Mouse (Mus musculus): ENCODE results near the gene Ctnna3.

DNA sequence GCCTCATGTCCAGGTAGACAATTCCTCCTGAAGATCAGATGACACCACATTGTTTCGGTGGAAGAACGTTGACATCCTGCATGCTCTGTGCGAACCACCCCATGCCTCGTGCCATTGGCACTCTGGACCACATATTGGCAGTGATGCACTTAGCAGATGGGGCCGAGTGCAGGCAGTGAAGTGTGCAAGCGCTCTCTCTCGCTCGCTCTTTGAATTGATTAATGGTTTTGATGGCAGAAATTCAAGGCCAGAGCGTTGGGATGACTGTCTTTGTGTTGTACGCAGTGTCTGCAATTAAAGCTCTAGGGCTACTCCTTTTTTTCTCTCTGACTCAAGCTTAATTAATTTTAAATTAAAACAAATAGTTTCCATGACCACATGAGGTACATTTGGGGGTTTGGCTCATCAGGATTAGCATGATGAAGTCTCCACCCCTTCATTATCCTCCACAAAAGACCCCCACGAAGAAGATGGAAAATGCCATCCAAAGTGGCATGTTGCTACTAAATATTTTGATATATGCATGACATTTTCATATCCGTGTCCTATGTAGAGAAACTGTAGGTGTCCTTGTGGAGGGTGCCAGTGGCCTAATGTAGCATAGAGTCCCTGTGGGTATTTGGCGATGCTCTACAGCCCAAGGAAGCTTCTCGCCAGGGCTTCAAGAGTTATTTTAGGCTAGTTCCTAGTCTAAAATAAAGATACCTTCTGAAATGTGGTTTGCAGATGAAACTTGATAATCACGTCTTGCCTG, 700.7 kb downstream of the Ctnna3 start:
- no peak for TF ChIP-seq CTCF (IDR thresholded peaks at IDR 0.05; ENCODE audit: low read depth, low read length)
- TF ChIP-seq TAL1 (conservative IDR thresholded peaks at IDR 0.05; ENCODE audit: low read depth, low read length), result no peak
- no peak for TF ChIP-seq GATA2 (IDR thresholded peaks at IDR 0.05; ENCODE audit: borderline replicate concordance, low read depth, low read length)
- no peak for TF ChIP-seq GATA1 (IDR thresholded peaks at IDR 0.05; ENCODE audit: borderline replicate concordance, low read length)

All from G1E (cell line).